17 mouse cellular contexts compared by ENCODE assay signal in genomic region chr8:118667736-118668135, GRCm38 (mm10).
DNase-seq lines count a peak whose midpoint lies in the region; ATAC-seq and TF ChIP-seq lines count a peak whose summit lies in the region.
"Had no signal": no experiment of that assay in that cellular context is flagged by ENCODE, and none has a peak within 500 bp of the region (broad histone marks: within the 10 kb centered on the region; RNA-seq: fewer than 3 reads in every experiment).

No protein-coding gene starts in this region.

- no peaks in the 10 kb centered on the region for H3K9me3 ChIP-seq in hindbrain, embryonic 11.5 days (ENCODE audit: control insufficient read depth, low read length)
- H3K9me3 ChIP-seq in hindbrain, embryonic 13.5 days = no peaks in the 10 kb centered on the region
- H3K9me3 ChIP-seq in neural tube, embryonic 15.5 days (replicated peaks) = 0 out of 2 replicates have a peak, but pooled peaks cover 5% of the 10 kb centered on the region

- H3K4me3 ChIP-seq in hindbrain, embryonic 11.5 days (ENCODE audit: low read depth, low read length) = no peak overlapping the region
- no peak overlapping the region for H3K4me3 ChIP-seq in hindbrain, embryonic 13.5 days
- H3K4me3 ChIP-seq in left cerebral cortex, adult 2 months = no peak overlapping the region
- H3K4me3 ChIP-seq in neural tube, embryonic 15.5 days (replicated peaks) = no peak overlapping the region
- H3K4me3 ChIP-seq: erythroblast, embryonic 14.5 days; heart, adult 2 months; limb, embryonic 12.5 days; liver, embryonic 13.5 days had no signal

- no peak overlapping the region for H3K4me2 ChIP-seq in hindbrain, embryonic 11.5 days (replicated peaks; ENCODE audit: low read depth, low read length)
- no peak overlapping the region for H3K4me2 ChIP-seq in hindbrain, embryonic 13.5 days
- H3K4me2 ChIP-seq in neural tube, embryonic 15.5 days = no peak overlapping the region
- H3K4me2 ChIP-seq: limb, embryonic 12.5 days; liver, embryonic 13.5 days had no signal

- H3K4me1 ChIP-seq in hindbrain, embryonic 11.5 days (replicated peaks; ENCODE audit: control insufficient read depth, insufficient read depth, low read length) = no peaks in the 10 kb centered on the region
- H3K4me1 ChIP-seq in hindbrain, embryonic 13.5 days (replicated peaks) = peaks cover 7% of the 10 kb centered on the region
- peaks cover 15% of the 10 kb centered on the region for H3K4me1 ChIP-seq in neural tube, embryonic 15.5 days
- H3K4me1 ChIP-seq: limb, embryonic 12.5 days; liver, embryonic 13.5 days had no signal

- peak; percentile 5 for DNase-seq in hindbrain, embryonic 11.5 days (ENCODE audit: low spot score)
- DNase-seq in left cerebral cortex, postnatal 4 days = peak; percentile 16
- DNase-seq in left cerebral cortex, adult 2 months (ENCODE audit: extremely low spot score in 1 of 2, low spot score in 2 of 2) = no peak
- DNase-seq in R1 (ENCODE audit: low read depth, low spot score) = peak; percentile 80
- peak; percentile 67 for DNase-seq in brain, adult 2 months (ENCODE audit: low read depth, low spot score)
- DNase-seq: cerebellum, postnatal 25 days; gastrocnemius, postnatal 10 days; heart, adult 2 months; kidney, adult 2 months; kidney, postnatal 14 days; liver, embryonic 13.5 days had no signal

- intact Hi-C loops in left cerebral cortex, postnatal 4 days (cut with DNase I) = no loop called here
- intact Hi-C loops in left cerebral cortex, adult 2 months (cut with DNase I) = no loop called here

- no peak for TF ChIP-seq CTCF in left cerebral cortex, adult 2 months (IDR thresholded peaks at IDR 0.05)

- no peak for ATAC-seq in hindbrain, embryonic 11.5 days (ENCODE audit: low FRiP score)
- no peak for ATAC-seq in hindbrain, embryonic 13.5 days (ENCODE audit: low FRiP score)
- ATAC-seq in neural tube, embryonic 15.5 days (ENCODE audit: low FRiP score) = no peak
- ATAC-seq: Patski had no signal

- H3K9ac ChIP-seq in hindbrain, embryonic 11.5 days (ENCODE audit: low read depth, low read length) = no peak overlapping the region
- H3K9ac ChIP-seq in hindbrain, embryonic 13.5 days = no peak overlapping the region
- no peak overlapping the region for H3K9ac ChIP-seq in neural tube, embryonic 15.5 days (replicated peaks)
- H3K9ac ChIP-seq: limb, embryonic 12.5 days; liver, embryonic 13.5 days had no signal

- WGBS in hindbrain, embryonic 11.5 days = 82% methylated on average over 4 of the region's 4 CpGs
- 85% methylated on average over 4 of the region's 4 CpGs for WGBS in hindbrain, embryonic 13.5 days
- 82% methylated on average over 4 of the region's 4 CpGs for WGBS in neural tube, embryonic 15.5 days

- H3K27me3 ChIP-seq in hindbrain, embryonic 11.5 days (ENCODE audit: control insufficient read depth, insufficient read depth, low read length) = no peaks in the 10 kb centered on the region
- H3K27me3 ChIP-seq in hindbrain, embryonic 13.5 days = no peaks in the 10 kb centered on the region
- no peaks in the 10 kb centered on the region for H3K27me3 ChIP-seq in neural tube, embryonic 15.5 days (replicated peaks)
- H3K27me3 ChIP-seq: limb, embryonic 12.5 days; liver, embryonic 13.5 days; Patski had no signal

- no peaks in the 10 kb centered on the region for H3K36me3 ChIP-seq in hindbrain, embryonic 11.5 days (ENCODE audit: control insufficient read depth, insufficient read depth, low read length)
- no peaks in the 10 kb centered on the region for H3K36me3 ChIP-seq in hindbrain, embryonic 13.5 days
- no peaks in the 10 kb centered on the region for H3K36me3 ChIP-seq in neural tube, embryonic 15.5 days
- H3K36me3 ChIP-seq: limb, embryonic 12.5 days; liver, embryonic 13.5 days had no signal

- H3K27ac ChIP-seq in hindbrain, embryonic 11.5 days (ENCODE audit: low read depth, low read length) = no peak overlapping the region
- no peak overlapping the region for H3K27ac ChIP-seq in hindbrain, embryonic 13.5 days
- H3K27ac ChIP-seq in left cerebral cortex, adult 2 months = no peak overlapping the region
- no peak overlapping the region for H3K27ac ChIP-seq in neural tube, embryonic 15.5 days (replicated peaks)
- H3K27ac ChIP-seq: heart, adult 2 months; limb, embryonic 12.5 days; liver, embryonic 13.5 days; stomach, postnatal 0 days had no signal

Comparison
In these comparisons a context has a peak if more than half of its experiments do, and no peak if none do; other contexts are left out.
1. DNase-seq: peak in hindbrain, embryonic 11.5 days (single experiment), left cerebral cortex, postnatal 4 days (single experiment), R1 (single experiment) and brain, adult 2 months (single experiment); none in left cerebral cortex, adult 2 months (0 of 2).